Comparison of ENCODE assay signal across 9 mouse cellular contexts in genomic region chr4:154109216-154109849, GRCm38 (mm10). TPM values are rescaled to one million over a fixed set of nuclear protein-coding genes. Genes with fewer than 3 reads are reported as not detected.
DNase-seq lines count a peak whose midpoint lies in the region.
"Had no signal": no experiment of that assay in that cellular context is flagged by ENCODE, and none has a peak within 500 bp of the region (broad histone marks: within the 10 kb centered on the region; RNA-seq: fewer than 3 reads in every experiment).

No protein-coding gene starts in this region.

- peak; percentile 47 to 55 for DNase-seq in left cerebral cortex, adult 18-20 months (ENCODE audit: low spot score in 2 of 2)
- DNase-seq in left cerebral cortex, adult 11 months (ENCODE audit: low spot score), result no peak
- peak; percentile 72 to 78 for DNase-seq in cerebellum, adult 18-20 months
- DNase-seq in frontal cortex, postnatal 10 days (ENCODE audit: low spot score in 2 of 2), result peak; percentile 17 to 22
- peak; percentile 48 for DNase-seq in right cerebral cortex, postnatal 25 days
- DNase-seq in retina, postnatal 1 day, result no peak
- DNase-seq in spleen, postnatal 36 days (ENCODE audit: low spot score in 2 of 2), result no peak
- no peak for DNase-seq in lung, postnatal 36 days
- DNase-seq: adrenal gland, postnatal 36 days had no signal

RNA-seq across cellular contexts. Expression of gene Trp73, which starts 30.7 kb away (rescaled TPM):
- under 1 TPM; 0.26 to 0.86 TPM for total RNA-seq in left cerebral cortex, adult 18-20 months (2021)
- total RNA-seq: adrenal gland, postnatal 36 days had no signal

RNA-seq across cellular contexts. Expression of gene Wrap73, which starts 32.8 kb away (rescaled TPM):
- 10 to 100 TPM; 31.3 to 34.8 TPM for total RNA-seq in left cerebral cortex, adult 18-20 months (2021)

RNA-seq across cellular contexts. Expression of gene Tprgl, which starts 51.1 kb away (rescaled TPM):
- total RNA-seq in left cerebral cortex, adult 18-20 months (2021), result 100 to 1,000 TPM; 172 to 194 TPM

Comparison
In these comparisons a context has a peak if more than half of its experiments do, and no peak if none do; other contexts are left out.
1. DNase-seq: peak in left cerebral cortex, adult 18-20 months (2 of 2), cerebellum, adult 18-20 months (2 of 2), frontal cortex, postnatal 10 days (2 of 2) and right cerebral cortex, postnatal 25 days (single experiment); none in left cerebral cortex, adult 11 months (single experiment), retina, postnatal 1 day (single experiment), spleen, postnatal 36 days (0 of 2) and lung, postnatal 36 days (single experiment).